Mouse (Mus musculus) liver, postnatal 0 days (tissue): Measurements from ENCODE around the gene Ifrd2. TPM values are rescaled to one million over a fixed set of nuclear protein-coding genes. Genes with fewer than 3 reads are reported as not detected.
"Not testable (repeated sequence)": the region's sequence is repeated elsewhere in the genome, so short reads cannot be mapped to it uniquely, and the experiment has no call there.

Experiments
- ATAC-seq: fragments of 200-750 bp; cut with Nextera tagmentation; 2 replicates; pipeline ENCODE4 v1.8.0; 2017; ENCODE audit warnings: mild to moderate bottlenecking, moderate library complexity
- DNase-seq: peaks from one replicate; pipeline ENCODE4 v3.0.0-alpha.2; 2016
- H3K27ac ChIP-seq: fragments of 300-500 bp; sonication (generic); 2 replicates; pipeline ENCODE4 v1.5.1; 2014; ENCODE audit warnings: antibody characterized with exemption, moderate library complexity, mild to moderate bottlenecking, low read depth
- H3K27me3 ChIP-seq: fragments of 300-500 bp; sonication (generic); 2 replicates; pipeline ENCODE4 v1.6.1; 2014; ENCODE audit warnings: low read length, control low read depth, mixed read lengths; ENCODE audit not compliant: insufficient read depth
- H3K36me3 ChIP-seq: fragments of 300-500 bp; sonication (generic); replicated peaks from 2 replicates; pipeline ENCODE4 v1.6.1; 2014; ENCODE audit warnings: mild to moderate bottlenecking, control low read depth, low read length, moderate library complexity, mixed read lengths; ENCODE audit not compliant: insufficient read depth
- H3K4me1 ChIP-seq: fragments of 300-500 bp; sonication (generic); 2 replicates; pipeline ENCODE4 v1.6.1; 2014; ENCODE audit warnings: antibody characterized with exemption, mild to moderate bottlenecking, control low read depth; ENCODE audit not compliant: insufficient read depth
- H3K4me2 ChIP-seq: fragments of 300-500 bp; sonication (generic); 2 replicates; pipeline ENCODE4 v1.6.1; 2014; ENCODE audit warnings: low read depth, mild to moderate bottlenecking, low read length, moderate library complexity, mixed read lengths
- H3K4me3 ChIP-seq: fragments of 300-500 bp; sonication (generic); 2 replicates; pipeline ENCODE4 v1.5.1; 2014; ENCODE audit warnings: low read depth, low read length
- H3K9ac ChIP-seq: fragments of 300-500 bp; sonication (generic); replicated peaks from 2 replicates; pipeline ENCODE4 v1.6.1; 2014; ENCODE audit warnings: mild to moderate bottlenecking, moderate library complexity
- H3K9me3 ChIP-seq: fragments of 300-500 bp; sonication (generic); 2 replicates; pipeline ENCODE4 v1.6.1; 2016; ENCODE audit warnings: mild to moderate bottlenecking, control low read depth, low read length, mixed read lengths
- CTCF ChIP-seq: sonication (generic); IDR thresholded peaks from 2 replicates; pipeline ENCODE4 v1.5.1; 2016; ENCODE audit warnings: antibody characterized with exemption, low read depth
- EP300 ChIP-seq: IDR thresholded peaks from 2 replicates; pipeline ENCODE4 v1.6.1; 2016; ENCODE audit warnings: antibody characterized with exemption, low read depth, mild to moderate bottlenecking
- WGBS: fragments of 180-500 bp; shearing (Covaris S2); extraction: QIAGEN DNeasy Blood & Tissue Kit; methylation state at CpG from one replicate; pipeline ENCODE4 v1.1.7; 2014; ENCODE audit not compliant: insufficient replicate concordance; 5-methylcytosine and 5-hydroxymethylcytosine counted together
- polyA plus RNA-seq: library from polyadenylated mRNA; unstranded; fragments of >200 nt; fragmentation: Nextera tagmentation; extraction: Ambion mirVana; gene quantifications from 2 replicates; pipeline ENCODE4 v1.2.1, GENCODE M21; 2015

The Ifrd2 gene
- polyA plus RNA-seq, 1 experiment from 2014 or later: 68.0 TPM

DNA sequence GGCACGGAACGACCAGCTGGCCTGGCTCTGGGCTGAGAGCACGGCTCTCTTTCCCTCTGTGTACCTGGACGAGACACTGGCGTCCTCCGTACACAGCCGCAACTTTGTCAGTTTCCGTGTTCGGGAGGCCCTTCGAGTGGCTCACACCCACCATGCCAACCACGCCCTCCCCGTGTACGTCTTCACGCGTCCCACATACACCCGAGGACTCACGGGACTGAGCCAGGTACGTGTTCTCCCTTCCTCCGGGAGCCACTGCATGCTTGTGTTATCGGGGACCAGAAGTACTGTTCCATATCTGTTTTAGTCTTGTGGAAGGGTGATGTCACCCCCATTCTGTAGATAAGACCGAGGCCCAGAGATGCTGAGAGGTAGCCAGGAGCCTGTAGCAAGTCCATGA, 16.6 kb upstream of the Ifrd2 start:
- Histone ChIP-seq H3K4me2 (peak overlapping the region; percentile 90), H3K27me3 (no peaks in the 10 kb centered on the region), H3K9me3 (no peaks in the 10 kb centered on the region), H3K4me1 (peaks cover 58% of the 10 kb centered on the region), H3K27ac (peak overlapping the region; percentile 87), H3K36me3 (peaks cover 7% of the 10 kb centered on the region), H3K9ac (peak overlapping the region; percentile 86), H3K4me3 (peak overlapping the region; percentile 94)
- DNase-seq (peak; percentile 65), ATAC-seq (peak; percentile 7)
- WGBS: 61% methylated on average over 21 of the region's 21 CpGs
- TF ChIP-seq CTCF (no peak), EP300 (peak; percentile 84)

DNA sequence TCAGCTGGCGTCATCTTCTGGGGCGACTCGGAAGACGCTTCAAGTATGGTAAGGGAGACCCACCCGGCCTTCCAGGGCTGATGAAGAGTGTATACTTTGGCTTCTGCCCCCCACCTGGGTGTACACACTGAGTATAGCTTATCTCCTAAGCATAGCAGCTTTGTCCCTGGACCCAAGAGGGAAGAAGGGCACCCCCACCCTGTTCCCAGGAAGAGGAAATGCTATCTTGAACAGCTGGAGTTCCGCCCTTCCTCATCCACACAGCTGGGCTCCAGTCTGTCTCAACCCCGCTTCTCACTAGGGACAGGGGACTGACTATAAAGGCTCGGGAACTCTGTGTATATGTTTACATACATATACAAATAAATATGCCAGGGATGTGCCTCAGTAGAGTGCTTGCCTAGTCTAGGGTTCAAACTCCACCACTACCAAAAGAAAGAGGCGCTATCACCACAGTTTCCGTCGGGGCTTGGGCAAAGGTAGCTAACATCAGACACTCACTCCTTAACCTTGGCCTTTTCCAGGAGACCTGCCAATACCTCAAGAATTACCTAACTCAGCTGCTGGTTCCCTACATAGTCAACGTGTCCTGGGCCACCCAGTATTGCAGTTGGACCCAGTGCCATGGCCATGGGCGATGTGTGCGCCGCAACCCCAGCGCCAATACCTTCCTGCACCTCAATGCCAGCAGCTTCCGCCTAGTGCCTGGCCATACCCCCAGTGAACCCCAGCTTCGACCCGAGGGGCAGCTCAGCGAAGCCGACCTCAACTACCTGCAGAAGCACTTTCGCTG, 15.7 kb upstream of the Ifrd2 start:
- ATAC-seq (no peak), DNase-seq (no peak)
- peak overlapping the region; percentile 90 for H3K4me2 ChIP-seq
- H3K27ac ChIP-seq: peak overlapping the region; percentile 87
- H3K36me3 ChIP-seq: peaks cover 7% of the 10 kb centered on the region
- H3K27me3 ChIP-seq: no peaks in the 10 kb centered on the region
- TF ChIP-seq EP300 (peak; percentile 20; the same call in 1 of the 2 replicates), CTCF (no peak)
- H3K9ac ChIP-seq: peak overlapping the region; percentile 86
- H3K4me1 ChIP-seq: peaks cover 56% of the 10 kb centered on the region
- WGBS: 78% methylated on average over 22 of the region's 22 CpGs
- H3K4me3 ChIP-seq: peak overlapping the region; percentile 94
- H3K9me3 ChIP-seq: no peaks in the 10 kb centered on the region

DNA sequence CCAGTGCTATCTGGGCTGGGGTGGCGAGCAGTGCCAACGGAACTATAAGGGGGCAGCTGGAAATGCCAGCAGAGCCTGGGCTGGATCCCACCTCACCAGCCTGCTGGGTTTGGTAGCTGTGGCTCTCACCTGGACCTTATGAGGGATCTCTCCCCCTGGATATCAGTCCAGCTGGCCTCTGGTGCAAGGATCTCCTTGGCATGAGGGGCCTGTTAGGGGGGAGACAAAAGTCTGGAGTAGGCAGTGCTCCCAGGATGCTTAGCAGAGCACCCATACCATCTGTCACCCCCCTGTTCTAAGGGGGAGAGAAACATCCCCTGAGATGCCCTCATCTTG, 15.1 kb upstream of the Ifrd2 start:
- 0 out of 2 replicates have a peak overlapping the region, but pooled peaks have one; percentile 9 for H3K9ac ChIP-seq
- 91% methylated on average over 2 of the region's 2 CpGs for WGBS
- no peaks in the 10 kb centered on the region for H3K27me3 ChIP-seq
- H3K4me2 ChIP-seq: peak overlapping the region; percentile 90; the same call in 1 of the 2 replicates
- TF ChIP-seq EP300 (no peak), CTCF (no peak)
- peak overlapping the region; percentile 87 for H3K27ac ChIP-seq
- H3K36me3 ChIP-seq: peaks cover 7% of the 10 kb centered on the region
- no peaks in the 10 kb centered on the region for H3K9me3 ChIP-seq
- H3K4me1 ChIP-seq: peaks cover 57% of the 10 kb centered on the region
- ATAC-seq (no peak), DNase-seq (no peak)
- no peak overlapping the region for H3K4me3 ChIP-seq

DNA sequence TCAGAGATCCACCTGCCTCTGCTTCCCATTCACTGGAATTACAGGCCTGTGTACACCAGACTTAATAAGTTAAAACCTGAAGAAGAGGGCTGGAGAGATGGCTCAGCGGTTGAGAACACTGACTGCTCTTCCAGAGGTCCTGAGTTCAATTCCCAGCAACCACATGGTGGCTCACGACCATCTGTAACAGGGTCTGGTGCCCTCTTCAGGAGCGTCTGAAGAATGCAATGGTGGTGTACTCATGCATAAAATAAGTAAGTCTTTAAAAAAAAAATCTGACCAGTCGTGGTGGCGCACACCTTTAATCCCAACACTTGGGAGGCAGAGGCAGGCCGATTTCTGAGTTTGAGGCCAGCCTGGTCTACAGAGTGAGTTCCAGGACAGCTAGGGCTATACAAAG, 13.7 kb upstream of the Ifrd2 start:
- 77% methylated on average over 6 of the region's 6 CpGs for WGBS
- not testable (repeated sequence) for H3K27ac ChIP-seq, DNase-seq, H3K9me3 ChIP-seq, H3K27me3 ChIP-seq, H3K36me3 ChIP-seq, H3K4me2 ChIP-seq, ATAC-seq, H3K4me3 ChIP-seq, H3K9ac ChIP-seq
- H3K4me1 ChIP-seq: peaks cover 50% of the 10 kb centered on the region
- TF ChIP-seq CTCF: peak; percentile 42

DNA sequence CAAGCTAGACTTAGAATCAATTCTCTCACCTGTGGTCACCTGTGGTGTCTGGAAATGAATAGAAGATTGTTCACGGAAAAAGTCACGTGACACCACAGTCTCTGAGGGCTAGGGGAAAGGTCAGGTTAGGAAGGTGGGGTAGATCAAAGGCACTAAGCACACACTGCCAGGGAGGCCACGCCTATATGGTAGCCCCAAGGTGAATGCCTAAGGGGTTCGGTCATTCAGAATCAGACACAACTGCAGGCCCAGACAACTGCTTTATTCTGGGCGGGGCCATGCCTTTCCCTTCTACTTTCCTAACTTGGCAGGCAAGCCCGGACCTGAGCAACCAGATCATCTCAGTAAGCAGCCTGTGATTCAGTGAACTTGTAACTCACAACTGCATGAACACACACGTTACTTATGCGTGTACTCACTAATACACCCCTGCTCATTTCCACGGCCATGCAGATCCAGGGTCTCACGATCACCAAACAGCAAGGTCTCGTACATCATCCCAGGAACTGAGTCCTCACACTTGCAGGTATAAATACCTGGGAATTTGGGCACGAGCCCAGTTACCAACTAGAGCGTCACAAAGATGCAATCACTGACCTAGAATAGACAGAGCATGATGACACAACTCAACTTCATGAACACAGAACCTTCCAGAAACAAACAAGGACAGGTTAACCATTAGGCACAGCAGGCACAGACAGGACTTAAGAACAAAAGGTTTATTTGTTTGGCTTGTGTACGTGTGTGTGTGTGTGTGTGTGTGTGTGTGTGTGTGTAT, 11.7 kb upstream of the Ifrd2 start:
- ATAC-seq (peak; percentile 66), DNase-seq (peak; percentile 52)
- Histone ChIP-seq H3K27ac (peak overlapping the region; percentile 87), H3K4me2 (no peak overlapping the region), H3K9me3 (no peaks in the 10 kb centered on the region), H3K36me3 (peaks cover 12% of the 10 kb centered on the region), H3K9ac (no peak overlapping the region), H3K4me3 (no peak overlapping the region), H3K27me3 (no peaks in the 10 kb centered on the region), H3K4me1 (peaks cover 43% of the 10 kb centered on the region)
- WGBS: 76% methylated on average over 14 of the region's 14 CpGs
- TF ChIP-seq CTCF (no peak), EP300 (no peak; the same call in 1 of the 2 replicates)
